Mouse (Mus musculus) stomach, postnatal 0 days (tissue): ENCODE measurements around the gene Ppil6.

Source experiments
- CTCF ChIP-seq: IDR thresholded peaks from 2 replicates; pipeline ENCODE4 v1.5.1; 2016; ENCODE audit warnings: antibody characterized with exemption, low read depth, mild to moderate bottlenecking, moderate library complexity
- EP300 ChIP-seq: optimal IDR thresholded peaks from 2 replicates; pipeline ENCODE3; 2016; ENCODE audit warnings: antibody characterized with exemption

- no peak for TF ChIP-seq CTCF
- no peak for TF ChIP-seq EP300
These were observed 56.3 kb downstream of the Ppil6 start for GRCm38 (mm10) chr10:41546396-41547165.
